Mouse (Mus musculus) bone marrow macrophage, adult 2 months (primary cell): ENCODE measurements around the gene H2afy.

Experiments used
- CTCF ChIP-seq: IDR thresholded peaks from 2 replicates; pipeline ENCODE4 v1.5.1; 2012; ENCODE audit warnings: low read depth, mild to moderate bottlenecking, low read length, moderate library complexity
- POLR2A ChIP-seq: IDR thresholded peaks from 2 replicates; pipeline ENCODE4 v1.6.1; 2012; ENCODE audit warnings: mild to moderate bottlenecking, low read depth, low read length, borderline replicate concordance

- TF ChIP-seq CTCF (no peak), POLR2A (no peak)
These were observed 93.9 kb downstream of the H2afy start for GRCm38 (mm10) chr13:56042221-56042620.
